Mouse (Mus musculus): Measurements from ENCODE around the gene Uvrag.

The Uvrag gene

GRCm38 (mm10) chr7:99023931-99024330 lies 117.0 kb downstream of the Uvrag start:
- no peak for DNase-seq (ENCODE audit: low spot score)

- DNase-seq (ENCODE audit: low spot score) = no peak
Observed at GRCm38 (mm10) chr7:99021277-99021676, 119.7 kb downstream of the Uvrag start.

DNA sequence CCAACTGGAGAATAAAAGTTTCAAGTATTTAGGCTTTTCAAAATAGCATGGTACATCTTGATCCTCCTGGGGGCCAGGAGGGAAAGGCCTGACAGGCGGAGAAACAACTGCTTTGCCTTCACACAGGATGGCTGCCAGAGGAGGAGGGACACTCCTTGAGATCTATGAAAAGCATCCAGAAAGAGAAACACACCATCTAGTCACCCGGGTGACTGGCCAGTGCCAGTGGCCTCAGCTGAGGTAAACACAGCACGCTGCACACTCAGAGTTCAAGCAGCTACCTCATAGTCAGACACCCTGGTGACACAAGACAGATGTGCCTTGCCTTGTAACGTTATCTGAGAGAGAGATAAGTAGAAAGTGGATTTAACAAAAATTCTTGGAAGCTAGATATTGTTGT lies 120.6 kb downstream of the Uvrag start:
- DNase-seq (ENCODE audit: low spot score) = peak; percentile 28

GRCm38 (mm10) chr7:99017224-99017844 lies 123.6 kb downstream of the Uvrag start:
- no peak for DNase-seq (ENCODE audit: low spot score)

- no peak for DNase-seq (ENCODE audit: low spot score)
Observed at GRCm38 (mm10) chr7:99015914-99016313, 125.0 kb downstream of the Uvrag start.

GRCm38 (mm10) chr7:99015419-99015818 lies 125.5 kb downstream of the Uvrag start:
- DNase-seq (ENCODE audit: low spot score) = no peak

GRCm38 (mm10) chr7:99014620-99015019 lies 126.3 kb downstream of the Uvrag start:
- no peak for DNase-seq (ENCODE audit: low spot score)

- DNase-seq (ENCODE audit: low spot score) = peak; percentile 34
Observed at GRCm38 (mm10) chr7:99007506-99008354, 133.2 kb downstream of the Uvrag start.

DNA sequence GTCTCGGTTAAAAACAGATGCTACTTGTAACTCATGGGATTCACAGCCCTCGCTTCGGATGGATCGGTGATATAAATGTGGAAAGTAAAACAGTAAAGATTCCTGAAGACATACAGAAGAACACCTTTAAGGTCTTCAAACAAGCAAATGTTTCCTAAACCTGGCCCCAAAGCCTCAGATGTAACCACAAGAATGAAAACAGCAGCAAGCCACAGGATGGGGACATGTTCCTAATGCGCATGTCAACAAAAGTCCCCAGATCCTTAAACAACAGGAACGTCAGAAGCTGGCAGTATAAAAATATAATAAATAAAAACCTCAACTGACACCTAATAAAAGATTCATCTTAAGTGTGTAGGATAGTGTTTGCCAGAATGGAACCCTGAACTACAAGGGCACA lies 137.7 kb downstream of the Uvrag start:
- DNase-seq (ENCODE audit: low spot score) = no peak

DNA sequence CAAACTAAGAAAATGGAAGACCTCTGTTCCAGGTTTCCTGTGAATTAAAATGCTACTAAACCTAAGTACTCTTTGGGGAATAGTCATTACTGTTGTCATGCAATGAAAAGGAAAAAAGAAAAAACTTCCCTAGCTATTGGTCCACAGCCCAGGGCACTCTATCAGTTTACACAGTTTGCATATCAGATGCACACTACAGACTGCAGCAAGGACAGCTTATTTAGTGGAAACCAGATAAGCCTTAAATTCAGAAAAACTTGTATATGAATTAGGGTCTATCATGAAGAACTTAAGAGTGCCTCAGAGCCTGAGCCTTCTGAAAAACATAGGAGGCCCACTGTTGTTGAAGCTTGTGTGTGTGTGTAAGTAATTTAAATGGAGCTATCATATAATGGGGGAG lies 142.2 kb downstream of the Uvrag start:
- DNase-seq (ENCODE audit: low spot score) = no peak

GRCm38 (mm10) chr7:98997760-98998159 lies 143.2 kb downstream of the Uvrag start:
- DNase-seq (ENCODE audit: low spot score) = no peak

GRCm38 (mm10) chr7:98996791-98997190 lies 144.2 kb downstream of the Uvrag start:
- DNase-seq (ENCODE audit: low spot score) = no peak

DNA sequence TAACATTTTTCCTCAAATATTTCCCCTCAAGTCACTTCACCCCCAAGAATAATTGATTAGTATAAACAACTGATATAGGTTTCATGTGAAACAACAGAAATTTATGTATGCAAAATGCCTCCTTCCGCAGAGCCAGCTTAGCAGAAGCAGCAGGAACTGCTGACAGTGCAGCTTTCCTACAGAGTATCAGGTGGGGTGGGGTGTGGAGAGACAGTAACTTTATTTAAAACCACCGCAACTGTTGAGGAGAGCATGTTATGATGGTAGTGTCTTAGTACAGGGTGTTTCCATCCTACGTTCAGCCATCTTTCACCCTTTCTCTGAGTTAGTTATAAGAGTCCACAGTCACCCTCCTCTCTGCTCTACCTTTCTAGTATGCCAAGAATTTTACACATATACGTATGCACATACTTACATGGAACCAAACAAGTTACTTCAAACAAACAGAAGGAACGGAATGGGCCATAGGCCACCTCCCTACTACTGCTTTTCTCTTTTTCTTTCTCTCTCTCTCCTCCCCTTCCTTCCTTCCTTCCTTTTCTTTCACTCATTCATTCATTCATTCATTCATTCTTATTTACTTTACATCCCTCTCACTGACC lies 145.7 kb downstream of the Uvrag start:
- no peak for DNase-seq (ENCODE audit: low spot score)

DNA sequence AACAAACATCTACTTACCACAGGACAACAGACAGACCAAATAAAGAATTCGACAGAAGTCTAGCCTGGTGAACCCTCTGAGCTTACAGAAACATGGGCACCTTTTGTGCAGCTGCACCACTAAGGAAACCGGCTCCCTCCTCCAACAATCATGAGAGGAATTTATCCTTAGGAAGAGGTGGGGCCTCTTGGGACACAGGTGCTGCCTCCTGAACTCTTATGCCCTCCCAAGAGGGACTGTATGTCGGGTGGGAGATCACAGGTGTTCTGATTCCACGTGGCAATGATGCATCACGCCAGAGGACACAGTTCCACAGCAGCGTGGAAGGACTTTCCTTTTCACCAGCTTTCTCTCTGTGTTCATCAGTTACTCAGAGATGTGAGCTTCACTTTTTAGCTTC lies 146.8 kb downstream of the Uvrag start:
- no peak for DNase-seq (ENCODE audit: low spot score)

DNA sequence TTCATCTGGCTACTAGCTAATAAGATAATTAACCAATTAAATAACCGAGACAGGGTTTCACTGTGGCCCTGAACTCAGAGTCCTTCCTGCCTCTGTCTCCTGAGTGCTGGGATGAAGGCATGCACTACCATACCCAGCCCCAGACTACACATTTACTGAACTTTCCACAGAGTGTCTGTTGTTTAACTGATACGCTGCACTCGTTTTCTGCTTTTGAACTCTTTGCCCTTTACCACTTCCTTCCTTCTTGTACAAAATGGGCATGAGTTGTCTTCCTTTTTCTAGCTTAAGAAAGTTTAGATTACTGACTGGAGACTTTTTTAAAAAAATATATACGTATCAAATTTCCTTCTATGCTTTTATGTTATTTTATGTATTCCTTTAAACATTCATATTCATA lies 147.5 kb downstream of the Uvrag start:
- DNase-seq (ENCODE audit: low spot score) = no peak

GRCm38 (mm10) chr7:98991204-98991761 lies 149.7 kb downstream of the Uvrag start:
- no peak for DNase-seq (ENCODE audit: low spot score)

- DNase-seq (ENCODE audit: low spot score) = no peak
Observed at GRCm38 (mm10) chr7:98990510-98990909, 150.4 kb downstream of the Uvrag start.

DNA sequence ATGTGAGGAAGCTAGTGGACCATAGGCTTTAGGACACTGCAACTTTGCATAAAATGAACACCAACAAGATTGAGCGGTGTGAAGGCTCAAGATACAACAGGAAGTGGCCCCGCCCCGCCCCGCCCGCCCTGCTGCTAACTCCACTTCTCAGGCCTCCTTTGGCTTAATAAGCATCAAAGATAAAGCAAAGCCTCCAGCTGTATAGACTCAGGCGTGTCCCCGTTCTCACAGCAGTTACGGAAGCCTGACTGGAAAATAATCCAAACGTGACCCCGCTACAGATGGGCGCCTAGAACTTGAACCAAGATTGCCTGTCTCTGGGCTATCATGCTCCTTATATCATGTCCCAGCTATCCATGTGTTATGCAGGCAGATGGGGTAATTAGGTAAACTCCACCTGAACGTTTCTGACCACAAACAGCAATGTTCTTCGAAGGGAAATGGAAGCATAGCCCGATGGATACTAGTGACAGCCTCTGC lies 153.9 kb downstream of the Uvrag start:
- no peak for DNase-seq (ENCODE audit: low spot score)

DNA sequence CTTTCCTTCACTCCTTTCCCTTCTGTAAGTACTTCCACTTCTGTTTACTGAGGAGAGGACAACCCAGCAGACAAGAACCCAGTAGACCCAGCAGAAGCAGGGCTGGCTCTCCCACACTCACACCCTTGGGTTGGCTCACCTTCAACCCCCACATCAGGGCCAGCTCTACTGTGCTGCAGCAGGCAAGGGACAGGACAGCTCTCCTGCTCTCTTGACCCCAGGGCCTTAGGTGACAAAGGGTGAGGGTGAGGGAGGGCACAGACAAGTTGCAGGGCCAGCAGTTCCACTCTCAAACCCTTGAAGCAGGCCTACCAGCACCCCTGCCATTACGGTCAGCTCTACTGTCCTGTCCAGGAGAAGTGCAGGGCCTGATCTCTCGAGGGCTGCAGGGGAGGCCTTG lies 155.0 kb downstream of the Uvrag start:
- DNase-seq (ENCODE audit: low spot score) = no peak

DNA sequence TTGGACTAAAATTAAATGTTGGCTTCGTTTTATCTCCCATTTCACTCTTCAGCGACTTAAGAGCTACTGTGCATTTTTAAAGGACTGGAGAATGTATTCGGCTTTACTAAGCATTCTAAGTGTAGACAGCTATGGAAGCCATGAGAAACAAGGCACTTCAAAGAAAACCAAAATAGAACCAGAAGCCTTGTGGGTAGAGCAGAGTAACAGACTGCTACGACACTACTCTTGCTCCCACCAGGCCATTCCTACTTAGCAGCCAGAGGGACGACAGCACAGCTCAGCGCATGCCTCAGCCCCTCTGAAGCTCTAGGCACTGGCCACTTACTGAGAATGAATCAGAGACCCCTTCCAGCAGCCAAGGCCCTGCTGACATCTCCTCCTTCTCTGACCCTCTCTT lies 155.5 kb downstream of the Uvrag start:
- DNase-seq (ENCODE audit: low spot score) = no peak

DNA sequence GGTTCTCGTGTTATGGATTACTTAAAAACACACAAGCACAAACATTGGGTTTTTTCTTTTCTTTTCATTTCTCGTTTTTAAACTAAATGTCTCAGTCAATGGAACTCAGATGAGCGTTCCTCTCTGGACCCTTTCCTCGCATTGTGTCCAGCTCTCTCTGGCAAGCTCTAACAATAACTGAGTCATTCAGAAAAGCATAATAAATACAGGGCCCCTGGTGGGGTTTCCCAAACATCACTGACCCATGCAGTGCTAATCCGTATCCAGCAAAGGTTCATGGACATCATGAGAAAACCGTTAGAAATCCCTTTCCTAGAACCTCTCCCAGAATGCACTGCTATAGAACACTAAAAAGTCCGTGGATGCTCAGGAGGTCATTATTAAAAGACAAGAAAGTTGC lies 156.6 kb downstream of the Uvrag start:
- no peak for DNase-seq (ENCODE audit: low spot score)

GRCm38 (mm10) chr7:98983058-98983457 lies 157.9 kb downstream of the Uvrag start:
- DNase-seq (ENCODE audit: low spot score) = no peak

DNA sequence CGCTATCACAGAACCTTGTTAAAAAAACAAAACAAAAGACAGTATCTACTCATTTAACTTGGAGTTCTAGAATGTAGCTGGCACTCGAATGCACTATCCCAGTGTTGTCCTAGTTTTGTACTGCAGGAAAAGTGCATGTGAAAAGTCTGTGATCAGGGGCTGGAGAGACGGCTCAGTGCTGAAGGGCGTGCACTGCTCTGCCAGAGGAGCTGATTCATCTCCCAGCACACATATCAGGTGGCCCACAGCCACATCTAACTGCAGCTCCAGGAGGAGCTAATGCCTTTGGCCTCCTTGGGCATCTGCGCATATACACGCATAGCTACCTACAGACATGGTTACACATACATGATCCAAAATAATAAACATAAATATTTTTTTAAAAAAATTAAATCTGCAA lies 159.5 kb downstream of the Uvrag start:
- DNase-seq (ENCODE audit: low spot score) = no peak
